Mouse (Mus musculus) testis, adult 2 months (tissue): ENCODE results near the gene Hist2h2ab.

Experiments
- CTCF ChIP-seq: fragments of 200-500 bp; IDR thresholded peaks from 2 replicates; pipeline ENCODE4 v1.5.1; 2012; ENCODE audit warnings: low read depth, mild to moderate bottlenecking, inconsistent platforms, low read length, moderate library complexity; ENCODE audit not compliant: control insufficient read depth, insufficient read depth, insufficient replicate concordance
- POLR2A ChIP-seq: fragments of 200-500 bp; IDR thresholded peaks from 2 replicates; pipeline ENCODE4 v1.6.1; 2012; ENCODE audit warnings: low read depth, mild to moderate bottlenecking, inconsistent platforms, low read length, moderate library complexity; ENCODE audit not compliant: control insufficient read depth

DNA sequence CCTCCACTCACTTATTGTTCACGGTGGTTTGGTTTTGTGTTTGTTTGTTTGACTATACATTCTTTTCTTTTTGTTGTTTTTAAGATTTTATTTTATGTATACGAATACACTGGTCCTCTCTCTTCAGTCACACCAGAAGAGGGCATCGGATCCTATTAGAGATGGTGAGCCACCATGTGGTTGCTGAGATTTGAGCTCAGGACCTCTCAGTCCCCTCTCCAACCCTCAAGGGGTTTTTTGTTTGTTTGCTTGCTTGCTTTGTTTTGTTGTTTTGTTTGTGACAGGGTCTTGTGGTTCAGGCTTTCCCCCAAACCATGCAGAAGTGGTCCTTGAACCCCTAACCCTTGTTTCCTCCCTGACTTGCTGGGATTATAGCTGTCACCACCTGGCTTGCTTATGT is 42.0 kb downstream of the Hist2h2ab start:
- TF ChIP-seq POLR2A (no peak), CTCF (no peak)
